Mouse (Mus musculus): ENCODE results near the gene Cd72. TPM values are rescaled to one million over a fixed set of nuclear protein-coding genes. Genes with fewer than 3 reads are reported as not detected.

The Cd72 gene
- polyA plus RNA-seq, 1 experiment from 2014 or later, result 2.4 TPM

DNA sequence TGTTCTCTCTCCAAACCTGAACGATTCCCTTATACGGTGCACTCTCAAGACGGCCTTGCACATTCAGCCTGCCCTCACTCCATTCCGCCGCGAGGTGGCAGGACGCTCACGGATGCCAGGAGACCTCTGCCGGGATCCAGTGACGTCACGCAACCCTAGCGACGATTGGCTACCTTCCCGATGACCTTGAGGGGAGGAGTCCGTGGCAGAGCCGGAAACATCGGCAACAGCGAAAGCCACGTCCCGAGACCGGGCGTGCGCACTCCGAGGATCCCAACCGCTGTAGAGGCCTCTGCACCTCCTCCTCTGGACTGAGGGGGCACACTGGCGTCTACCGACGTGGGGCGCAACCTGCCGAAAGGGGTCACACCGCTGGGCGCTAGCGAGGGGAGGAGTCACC, 12.4 kb downstream of the Cd72 start:
- Histone ChIP-seq H3K36me3 (replicated peaks) (peaks cover 23% of the 10 kb centered on the region), H3K4me3 (peak overlapping the region; percentile 92), H3K27me3 (ENCODE audit: poor library complexity, severe bottlenecking) (peaks cover 11% of the 10 kb centered on the region; the same call in 1 of the 2 replicates), H3K27ac (peak overlapping the region; percentile 94), H3K4me1 (peaks cover 27% of the 10 kb centered on the region), H3K9me3 (no peaks in the 10 kb centered on the region)
- under 1% methylated on average over 33 of the region's 33 CpGs for WGBS
- DNase-seq (ENCODE audit: extremely low spot score, low spot score), result peak; percentile 99

DNA sequence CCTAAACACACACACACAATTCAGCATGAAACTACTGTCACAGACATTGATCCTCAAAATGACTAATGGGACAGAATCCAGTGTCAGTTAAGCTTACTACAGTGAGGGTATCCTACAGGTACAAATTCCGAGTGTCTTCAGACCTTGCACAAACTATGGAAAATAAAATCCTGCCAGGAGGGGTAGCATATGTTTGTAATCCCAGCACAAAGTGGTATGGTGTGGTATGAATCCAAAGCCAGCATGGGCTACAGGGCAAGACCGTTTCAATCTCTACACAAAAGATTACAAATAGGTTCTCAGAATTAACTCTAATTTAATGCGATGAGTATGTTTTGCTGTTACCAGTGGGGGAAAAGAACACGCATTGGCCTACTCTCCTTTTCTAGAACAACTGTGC, 12.8 kb downstream of the Cd72 start, which contains the start of gene Tesk1:
Tesk1 (plus strand) TSS at position 301 of the 400 bp plus-strand sequence.
- Histone ChIP-seq H3K36me3 (replicated peaks) (peaks cover 19% of the 10 kb centered on the region), H3K9me3 (no peaks in the 10 kb centered on the region), H3K27ac (peak within 1 kb of the TSS; percentile 94), H3K27me3 (ENCODE audit: poor library complexity, severe bottlenecking) (peaks cover 11% of the 10 kb centered on the region; the same call in 1 of the 2 replicates), H3K4me3 (peak within 1 kb of the TSS; percentile 92), H3K4me1 (peaks cover 27% of the 10 kb centered on the region)
- no peak for DNase-seq (ENCODE audit: extremely low spot score, low spot score)
- WGBS, result 32% methylated on average over 4 of the region's 4 CpGs

DNA sequence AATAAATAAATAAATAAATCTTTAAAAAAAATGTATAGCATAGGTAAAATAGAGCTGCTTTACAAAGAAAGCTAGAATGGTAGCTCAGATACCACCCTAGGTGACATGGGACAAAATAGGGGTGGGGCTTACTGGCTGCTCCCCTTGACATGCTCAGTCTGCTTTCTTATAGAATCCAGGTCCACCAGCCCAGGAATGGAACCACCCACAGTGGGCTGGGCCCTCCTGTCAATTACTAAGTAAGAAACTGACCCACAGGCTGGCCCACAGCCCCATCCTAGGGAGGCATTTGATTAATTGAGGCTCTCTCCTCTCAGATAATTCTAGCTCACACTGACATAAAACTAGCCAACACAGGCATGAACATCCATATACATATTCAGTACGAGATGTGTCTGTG, 21.6 kb downstream of the Cd72 start:
- 93% methylated on average over 1 of the region's 1 CpGs for WGBS
- H3K27ac ChIP-seq, result no peak overlapping the region
- no peaks in the 10 kb centered on the region for H3K9me3 ChIP-seq
- H3K36me3 ChIP-seq (replicated peaks), result no peaks in the 10 kb centered on the region
- DNase-seq (ENCODE audit: extremely low spot score, low spot score), result no peak
- peaks cover 19% of the 10 kb centered on the region for H3K4me1 ChIP-seq
- peaks cover 34% of the 10 kb centered on the region for H3K27me3 ChIP-seq (ENCODE audit: poor library complexity, severe bottlenecking)
- H3K4me3 ChIP-seq, result no peak overlapping the region

DNA sequence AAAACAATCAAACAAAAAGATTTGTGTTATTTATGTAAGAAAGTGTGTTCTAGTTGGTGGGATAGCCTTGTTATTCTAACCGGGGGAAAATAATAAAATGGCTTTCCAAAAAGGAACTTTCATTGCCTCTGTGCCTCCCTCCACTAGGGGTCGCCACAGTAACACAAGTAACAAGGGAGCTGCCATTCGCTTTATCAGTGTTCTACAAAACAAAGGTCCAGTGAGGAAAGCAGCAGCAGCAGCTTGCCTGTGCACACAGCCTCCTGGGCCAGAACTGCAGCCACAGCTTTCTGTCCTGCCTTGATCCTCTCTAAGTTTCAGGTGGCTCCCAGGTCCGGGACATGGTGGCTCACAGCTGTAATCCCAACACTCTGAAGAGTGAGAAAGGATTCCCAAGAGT, 22.7 kb downstream of the Cd72 start:
- peak overlapping the region; percentile 81 for H3K27ac ChIP-seq
- H3K4me1 ChIP-seq, result peaks cover 31% of the 10 kb centered on the region
- DNase-seq (ENCODE audit: extremely low spot score, low spot score), result peak; percentile 81
- H3K4me3 ChIP-seq, result no peak overlapping the region
- H3K36me3 ChIP-seq (replicated peaks), result peaks cover under 1% of the 10 kb centered on the region; the same call in 1 of the 2 replicates
- WGBS, result 8% methylated on average over 4 of the region's 4 CpGs
- no peaks in the 10 kb centered on the region for H3K9me3 ChIP-seq
- H3K27me3 ChIP-seq (ENCODE audit: poor library complexity, severe bottlenecking), result peaks cover 46% of the 10 kb centered on the region

DNA sequence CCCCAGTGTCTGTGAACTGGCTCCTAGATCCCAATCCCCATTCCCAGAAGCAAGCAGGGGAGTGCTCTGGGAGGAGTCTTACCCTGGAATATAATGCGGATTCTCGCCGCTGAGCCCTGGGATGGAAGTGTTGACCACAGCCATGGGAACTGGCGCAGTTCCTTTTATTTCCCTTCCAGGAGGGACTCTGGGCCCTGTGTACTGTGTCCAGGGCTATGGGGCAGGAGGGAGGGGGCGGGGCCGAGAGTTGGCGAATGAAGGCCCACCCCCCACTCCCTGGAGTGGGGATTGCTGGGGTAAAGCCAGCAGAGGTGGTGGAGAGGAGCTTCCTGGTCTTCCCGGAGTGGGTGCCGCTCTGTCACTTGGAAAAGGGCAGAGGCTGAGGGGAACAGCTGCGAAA, 25.5 kb downstream of the Cd72 start, which contains the start of gene Fam166b:
Fam166b (minus strand) TSS at position 189 of the 400 bp plus-strand sequence.
- DNase-seq (ENCODE audit: extremely low spot score, low spot score), result no peak
- 6% methylated on average over 10 of the region's 10 CpGs for WGBS

DNA sequence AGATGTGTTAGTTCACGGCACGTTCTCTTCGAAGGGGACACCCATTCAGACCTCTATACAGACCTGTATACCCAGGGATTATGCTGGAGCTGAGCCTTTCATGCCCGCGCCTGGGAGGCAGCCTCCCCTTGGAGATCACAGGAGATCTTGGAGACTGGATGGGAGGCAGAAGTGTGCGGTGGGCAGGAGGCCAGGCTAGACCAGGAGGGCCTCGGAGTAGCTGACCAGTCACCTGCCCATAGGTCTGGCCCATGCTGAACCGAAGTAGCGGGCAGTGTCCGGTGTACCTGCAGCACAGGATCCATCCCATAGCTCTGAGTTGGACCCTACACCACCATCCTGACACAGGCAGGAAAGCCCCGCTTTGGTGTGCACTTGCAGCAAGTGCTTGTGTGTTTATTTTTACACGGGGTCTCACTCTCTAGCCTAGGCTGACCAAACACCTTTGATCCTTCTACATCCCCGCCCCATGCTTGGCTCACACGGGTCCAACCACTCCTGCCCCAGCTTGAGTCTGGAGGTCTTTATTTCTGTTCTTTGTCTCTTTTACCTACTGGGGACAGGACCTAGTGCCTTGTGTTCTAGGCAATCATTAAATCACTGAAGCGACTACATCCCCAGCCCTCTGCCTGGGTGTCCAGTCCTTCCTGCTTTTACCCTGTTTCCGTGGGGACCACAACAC, 26.1 kb downstream of the Cd72 start:
- H3K27ac ChIP-seq, result no peak overlapping the region
- H3K9me3 ChIP-seq, result no peaks in the 10 kb centered on the region
- peaks cover 79% of the 10 kb centered on the region for H3K27me3 ChIP-seq (ENCODE audit: poor library complexity, severe bottlenecking)
- no peak for DNase-seq (ENCODE audit: extremely low spot score, low spot score)
- peak overlapping the region; percentile 28 for H3K4me3 ChIP-seq
- H3K36me3 ChIP-seq (replicated peaks), result peaks cover 27% of the 10 kb centered on the region
- 23% methylated on average over 16 of the region's 16 CpGs for WGBS
- H3K4me1 ChIP-seq, result peaks cover 47% of the 10 kb centered on the region

More for the DNA sequence above, 25.5 kb downstream of the Cd72 start, which contains the start of gene Fam166b:
- H3K27ac ChIP-seq, result 0 out of 2 replicates have a peak within 1 kb of the TSS, but pooled peaks have one; percentile 53
- peaks cover 20% of the 10 kb centered on the region for H3K36me3 ChIP-seq (replicated peaks)
- H3K9me3 ChIP-seq, result no peaks in the 10 kb centered on the region
- H3K4me3 ChIP-seq, result peak within 1 kb of the TSS; percentile 28
- peaks cover 49% of the 10 kb centered on the region for H3K4me1 ChIP-seq
- peaks cover 73% of the 10 kb centered on the region for H3K27me3 ChIP-seq (ENCODE audit: poor library complexity, severe bottlenecking)

DNA sequence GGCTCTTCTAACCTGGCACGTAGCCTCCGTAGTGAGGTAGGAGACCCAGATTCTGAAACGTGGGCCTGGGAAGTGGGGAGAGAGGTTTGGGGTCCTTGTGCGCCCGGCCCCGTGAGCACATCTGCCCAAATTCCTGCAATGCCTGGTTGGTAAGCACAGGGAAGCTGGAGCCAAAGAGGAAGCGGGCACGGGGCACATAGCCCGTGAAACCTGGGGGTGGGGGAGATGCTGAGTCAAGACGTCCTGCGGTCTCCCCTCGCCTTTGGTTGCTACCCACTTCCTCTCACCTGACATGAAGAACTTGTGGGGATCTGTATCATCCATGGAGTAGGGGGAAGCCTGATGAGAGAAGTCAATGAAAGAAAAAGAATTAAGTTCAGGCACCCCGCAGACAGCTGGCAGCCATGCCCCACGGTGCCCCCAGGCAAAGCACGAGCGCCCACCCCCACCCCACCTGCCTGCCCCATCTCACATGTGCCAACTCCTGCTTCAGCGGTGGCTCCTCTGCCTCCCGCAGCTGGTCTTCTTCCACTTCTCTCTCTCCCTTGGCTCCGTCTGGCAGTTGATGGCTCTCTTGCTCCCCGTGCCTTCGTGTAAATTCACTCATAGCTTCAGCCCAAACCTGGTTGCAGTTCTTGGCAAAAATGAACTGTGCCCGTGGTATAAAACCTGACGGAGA, 26.8 kb downstream of the Cd72 start:
- WGBS, result 17% methylated on average over 23 of the region's 23 CpGs
- Histone ChIP-seq H3K9me3 (no peaks in the 10 kb centered on the region), H3K4me3 (peak overlapping the region; percentile 28), H3K36me3 (replicated peaks) (peaks cover 33% of the 10 kb centered on the region), H3K4me1 (peaks cover 47% of the 10 kb centered on the region), H3K27me3 (ENCODE audit: poor library complexity, severe bottlenecking) (peaks cover 86% of the 10 kb centered on the region), H3K27ac (no peak overlapping the region)
- no peak for DNase-seq (ENCODE audit: extremely low spot score, low spot score)

DNA sequence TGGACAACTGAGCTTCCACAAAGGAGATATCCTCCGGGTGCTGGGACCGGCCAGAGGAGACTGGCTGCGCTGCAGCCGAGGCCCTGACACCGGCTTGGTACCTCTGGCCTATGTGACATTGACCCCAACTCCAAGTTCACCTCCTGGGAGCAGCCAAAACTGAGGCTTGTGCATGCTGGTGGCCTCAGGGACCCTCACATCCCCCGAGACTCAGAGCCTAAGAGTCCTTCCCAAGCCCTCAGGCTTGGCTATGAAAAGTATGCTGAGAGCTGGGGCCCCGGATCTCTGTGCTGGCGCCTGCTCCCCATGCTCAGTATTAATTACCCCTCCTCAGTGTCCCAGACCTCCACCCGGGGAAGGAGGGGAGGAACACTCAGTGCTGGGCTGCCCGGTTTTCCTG, 27.9 kb downstream of the Cd72 start:
- WGBS, result 42% methylated on average over 10 of the region's 10 CpGs
- Histone ChIP-seq H3K4me3 (no peak overlapping the region), H3K9me3 (no peaks in the 10 kb centered on the region), H3K27me3 (ENCODE audit: poor library complexity, severe bottlenecking) (peaks cover 98% of the 10 kb centered on the region), H3K4me1 (peaks cover 50% of the 10 kb centered on the region), H3K27ac (no peak overlapping the region), H3K36me3 (replicated peaks) (peaks cover 44% of the 10 kb centered on the region)
- no peak for DNase-seq (ENCODE audit: extremely low spot score, low spot score)

DNA sequence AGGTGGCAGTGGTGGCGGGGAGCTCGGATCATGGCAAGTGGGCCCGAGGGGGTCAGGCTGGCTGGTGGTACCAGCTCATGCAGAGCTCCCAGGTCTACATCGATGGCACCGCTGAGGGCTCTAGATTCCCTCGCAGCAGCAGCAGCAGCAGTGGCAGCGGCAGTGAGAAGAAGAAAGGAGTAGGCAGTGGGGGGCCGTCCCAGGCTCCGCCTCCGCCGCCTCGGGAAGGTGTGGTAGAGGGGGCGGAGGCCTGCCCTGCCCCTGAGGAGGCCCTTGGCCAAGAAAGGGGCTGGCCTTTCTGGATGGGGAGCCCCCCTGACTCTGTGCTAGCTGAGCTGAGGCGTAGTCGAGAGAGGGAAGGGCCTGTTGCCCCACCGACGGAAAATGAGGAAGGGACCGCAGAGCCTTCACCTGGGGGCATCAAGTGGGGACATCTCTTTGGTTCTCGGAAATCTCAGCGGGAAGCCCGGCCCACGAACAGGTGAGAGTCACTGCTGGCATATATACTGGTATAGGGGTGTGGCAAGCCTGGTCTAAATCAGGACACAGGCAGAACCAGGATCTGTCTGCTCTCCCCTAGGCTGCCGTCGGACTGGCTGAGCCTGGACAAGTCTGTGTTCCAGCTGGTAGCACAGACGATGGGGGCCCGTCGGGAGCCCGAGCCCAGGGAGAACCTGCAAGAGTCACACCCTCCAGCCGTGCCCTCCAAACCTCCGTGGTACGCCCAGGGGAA, 28.6 kb downstream of the Cd72 start:
- H3K9me3 ChIP-seq, result no peaks in the 10 kb centered on the region
- H3K27ac ChIP-seq, result peak overlapping the region; percentile 45
- DNase-seq (ENCODE audit: extremely low spot score, low spot score), result no peak
- H3K36me3 ChIP-seq (replicated peaks), result peaks cover 47% of the 10 kb centered on the region
- H3K4me1 ChIP-seq, result peaks cover 50% of the 10 kb centered on the region
- peaks cover 94% of the 10 kb centered on the region for H3K27me3 ChIP-seq (ENCODE audit: poor library complexity, severe bottlenecking)
- H3K4me3 ChIP-seq, result peak overlapping the region; percentile 36
- 13% methylated on average over 31 of the region's 31 CpGs for WGBS

DNA sequence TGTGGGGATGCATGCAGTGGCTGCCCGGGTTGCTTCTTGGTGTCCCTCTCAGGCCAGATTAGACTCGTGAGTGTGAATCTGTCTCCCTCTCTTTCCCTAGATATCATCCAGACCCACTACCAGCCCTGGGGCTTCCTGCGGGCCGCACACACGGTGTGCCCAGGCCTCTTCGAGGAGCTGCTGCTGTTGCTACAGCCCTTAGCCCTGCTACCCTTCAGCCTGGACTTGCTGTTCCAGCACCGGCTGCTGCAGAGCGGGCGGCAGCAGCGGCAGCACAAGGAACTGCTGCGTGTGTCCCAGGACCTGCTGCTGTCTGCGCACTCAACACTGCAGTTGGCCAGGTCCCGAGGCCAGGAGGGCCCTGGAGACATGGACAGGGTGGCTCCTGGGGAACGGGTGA, 29.2 kb downstream of the Cd72 start:
- DNase-seq (ENCODE audit: extremely low spot score, low spot score), result peak; percentile 33
- Histone ChIP-seq H3K9me3 (no peaks in the 10 kb centered on the region), H3K27me3 (ENCODE audit: poor library complexity, severe bottlenecking) (peaks cover 88% of the 10 kb centered on the region), H3K4me3 (peak overlapping the region; percentile 36), H3K36me3 (replicated peaks) (peaks cover 47% of the 10 kb centered on the region), H3K4me1 (peaks cover 50% of the 10 kb centered on the region), H3K27ac (peak overlapping the region; percentile 45)
- WGBS, result 17% methylated on average over 14 of the region's 14 CpGs

DNA sequence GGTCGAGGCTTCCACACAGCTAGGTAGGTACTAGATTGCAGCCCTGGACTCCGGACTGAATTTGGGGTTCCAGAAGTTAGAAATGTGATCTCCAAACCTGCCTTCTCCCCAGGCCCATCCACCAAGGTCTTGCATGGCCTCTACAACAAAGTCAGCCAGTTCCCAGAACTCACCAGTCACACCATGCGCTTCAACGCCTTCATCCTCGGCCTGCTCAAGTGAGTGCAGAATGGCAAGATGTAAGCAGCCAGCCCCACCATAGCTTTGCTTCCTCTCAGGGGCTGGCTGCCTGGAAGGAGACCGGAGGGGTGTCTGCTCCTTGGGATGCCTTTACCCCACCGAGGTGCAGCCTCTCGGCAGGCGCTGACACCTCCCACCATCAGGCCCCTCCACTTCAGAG, 30.4 kb downstream of the Cd72 start:
- H3K27me3 ChIP-seq (ENCODE audit: poor library complexity, severe bottlenecking), result peaks cover 77% of the 10 kb centered on the region
- H3K4me1 ChIP-seq, result peaks cover 55% of the 10 kb centered on the region
- DNase-seq (ENCODE audit: extremely low spot score, low spot score), result no peak
- no peak overlapping the region for H3K4me3 ChIP-seq
- no peaks in the 10 kb centered on the region for H3K9me3 ChIP-seq
- H3K36me3 ChIP-seq (replicated peaks), result peaks cover 47% of the 10 kb centered on the region
- no peak overlapping the region for H3K27ac ChIP-seq
- 91% methylated on average over 9 of the region's 9 CpGs for WGBS

DNA sequence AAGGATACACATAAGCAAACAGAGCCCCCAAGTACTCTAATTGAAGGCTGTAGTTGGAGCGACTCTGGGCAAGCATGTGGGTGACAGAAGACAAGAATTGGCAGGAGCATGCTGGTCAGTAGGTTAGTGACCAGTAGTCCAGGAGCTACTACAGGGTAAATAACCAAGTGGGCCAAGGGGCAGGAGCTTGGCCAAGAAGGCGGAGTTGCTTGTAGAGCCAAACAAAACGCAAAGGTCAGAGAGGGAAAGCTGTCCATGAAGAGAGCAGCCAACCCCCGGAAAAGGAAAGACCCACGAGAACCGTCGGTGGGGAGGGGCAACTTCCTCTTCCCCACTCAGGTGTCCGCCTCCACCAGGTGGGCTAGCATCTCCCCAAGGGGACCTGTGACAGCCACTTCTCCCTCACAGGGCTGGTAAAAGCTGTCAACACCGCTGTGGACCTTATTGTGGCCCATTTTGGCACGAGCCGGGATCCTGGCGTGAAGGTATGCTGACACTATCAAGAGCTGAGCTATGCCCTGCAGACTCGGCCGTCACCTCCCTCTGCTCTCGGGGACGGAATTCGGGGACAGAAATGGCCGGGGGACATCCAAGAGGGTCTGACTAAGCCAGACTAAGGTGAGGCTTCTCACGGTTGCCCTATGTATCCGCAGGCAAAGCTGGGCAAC, 31.0 kb downstream of the Cd72 start:
- WGBS, result 93% methylated on average over 20 of the region's 20 CpGs
- Histone ChIP-seq H3K27me3 (ENCODE audit: poor library complexity, severe bottlenecking) (peaks cover 70% of the 10 kb centered on the region), H3K4me3 (no peak overlapping the region), H3K4me1 (peaks cover 52% of the 10 kb centered on the region), H3K27ac (no peak overlapping the region), H3K9me3 (no peaks in the 10 kb centered on the region), H3K36me3 (replicated peaks) (peaks cover 47% of the 10 kb centered on the region)
- DNase-seq (ENCODE audit: extremely low spot score, low spot score), result no peak

Measured in forebrain, embryonic 10.5 days (tissue).